Mouse (Mus musculus): ENCODE results near the gene Uqcr10.
"Not testable (repeated sequence)": the region's sequence is repeated elsewhere in the genome, so short reads cannot be mapped to it uniquely, and the experiment has no call there.

Gene Uqcr10

GRCm38 (mm10) chr11:4714727-4715126, 10.6 kb upstream of the Uqcr10 start:
- DNase-seq (ENCODE audit: low spot score), result no peak

- DNase-seq (ENCODE audit: low spot score), result no peak
Measured at GRCm38 (mm10) chr11:4712822-4713221, 8.7 kb upstream of the Uqcr10 start.

- not testable (repeated sequence) for DNase-seq (ENCODE audit: low spot score)
Measured at GRCm38 (mm10) chr11:4710188-4710587, 6.0 kb upstream of the Uqcr10 start.

- no peak for DNase-seq (ENCODE audit: low spot score)
Measured at GRCm38 (mm10) chr11:4705178-4705577, 1.0 kb upstream of the Uqcr10 start.

GRCm38 (mm10) chr11:4703688-4704071, 462 bp downstream of the Uqcr10 start:
- DNase-seq (ENCODE audit: low spot score), result no peak

- DNase-seq (ENCODE audit: low spot score), result no peak
Measured at GRCm38 (mm10) chr11:4700726-4701125, 3.4 kb downstream of the Uqcr10 start.

GRCm38 (mm10) chr11:4697043-4697983, 6.8 kb downstream of the Uqcr10 start:
- DNase-seq (ENCODE audit: low spot score), result peak; percentile 80

GRCm38 (mm10) chr11:4692162-4692561, 12.0 kb downstream of the Uqcr10 start:
- DNase-seq (ENCODE audit: low spot score), result no peak

GRCm38 (mm10) chr11:4691213-4691612, 12.9 kb downstream of the Uqcr10 start:
- DNase-seq (ENCODE audit: low spot score), result peak; percentile 45

- no peak for DNase-seq (ENCODE audit: low spot score)
Measured at GRCm38 (mm10) chr11:4690353-4690752, 13.8 kb downstream of the Uqcr10 start.

- no peak for DNase-seq (ENCODE audit: low spot score)
Measured at GRCm38 (mm10) chr11:4688632-4689380, 15.3 kb downstream of the Uqcr10 start.

GRCm38 (mm10) chr11:4687874-4688273, 16.3 kb downstream of the Uqcr10 start:
- no peak for DNase-seq (ENCODE audit: low spot score)

GRCm38 (mm10) chr11:4687027-4687426, 17.1 kb downstream of the Uqcr10 start:
- peak; percentile 50 for DNase-seq (ENCODE audit: low spot score)

GRCm38 (mm10) chr11:4685510-4685909, 18.6 kb downstream of the Uqcr10 start:
- DNase-seq (ENCODE audit: low spot score), result no peak

- DNase-seq (ENCODE audit: low spot score), result no peak
Measured at GRCm38 (mm10) chr11:4685071-4685470, 19.1 kb downstream of the Uqcr10 start.

- DNase-seq (ENCODE audit: low spot score), result no peak
Measured at GRCm38 (mm10) chr11:4684186-4684585, 20.0 kb downstream of the Uqcr10 start.

GRCm38 (mm10) chr11:4683516-4683915, 20.6 kb downstream of the Uqcr10 start:
- DNase-seq (ENCODE audit: low spot score), result no peak

- no peak for DNase-seq (ENCODE audit: low spot score)
Measured at GRCm38 (mm10) chr11:4680126-4680525, 24.0 kb downstream of the Uqcr10 start.

GRCm38 (mm10) chr11:4679441-4679832, 24.7 kb downstream of the Uqcr10 start:
- no peak for DNase-seq (ENCODE audit: low spot score)

- DNase-seq (ENCODE audit: low spot score), result no peak
Measured at GRCm38 (mm10) chr11:4678700-4679440, 25.3 kb downstream of the Uqcr10 start.

GRCm38 (mm10) chr11:4677250-4677872, 26.8 kb downstream of the Uqcr10 start:
- no peak for DNase-seq (ENCODE audit: low spot score)

- DNase-seq (ENCODE audit: low spot score), result no peak
Measured at GRCm38 (mm10) chr11:4675693-4676092, 28.4 kb downstream of the Uqcr10 start.
